Mouse (Mus musculus): ENCODE data around the gene Bach2.

DNA sequence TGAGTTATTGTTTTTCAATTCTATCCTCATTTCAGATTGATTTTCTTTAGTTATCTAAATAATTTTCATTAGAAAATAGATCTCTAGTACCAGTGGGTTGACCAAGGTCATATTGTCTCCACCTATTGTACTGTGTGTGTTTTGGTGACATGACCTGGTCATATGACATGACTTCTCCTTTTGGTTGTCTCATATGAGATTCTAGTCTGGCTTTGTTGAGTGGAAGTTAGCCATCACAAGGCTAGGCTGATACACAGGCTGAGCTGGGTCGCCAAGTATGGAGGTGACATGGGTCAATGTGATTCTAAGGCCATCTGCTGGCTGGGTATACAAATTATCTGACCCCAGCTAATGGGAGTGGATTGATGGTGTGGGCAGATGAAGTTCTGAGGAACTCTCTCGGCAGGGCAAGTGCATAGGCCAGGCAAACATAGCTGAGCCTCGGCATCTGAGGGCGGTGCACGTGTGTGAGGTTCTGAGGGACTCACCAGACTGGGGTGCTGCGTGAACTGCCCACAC lies 36.2 kb downstream of the Bach2 start:
- TF ChIP-seq POLR2A (IDR thresholded peaks at IDR 0.05; ENCODE audit: insufficient read depth, low read length): no peak
- no peak for TF ChIP-seq CTCF (IDR thresholded peaks at IDR 0.05; ENCODE audit: low read depth, low read length)
